Mouse (Mus musculus): Measurements from ENCODE around the gene Cnot1. TPM values are rescaled to one million over a fixed set of nuclear protein-coding genes. Genes with fewer than 3 reads are reported as not detected.

Gene Cnot1
- polyA plus RNA-seq, 1 experiment from 2014 or later, result 65.9 TPM

- 81% methylated on average over 5 of the region's 5 CpGs for WGBS
- Histone ChIP-seq H3K9me3 (ENCODE audit: control insufficient read depth, low read length) (no peaks in the 10 kb centered on the region), H3K9ac (ENCODE audit: low read length) (no peak overlapping the region), H3K27ac (ENCODE audit: low read length) (no peak overlapping the region), H3K27me3 (ENCODE audit: control insufficient read depth, insufficient read depth, low read depth, low read length) (no peaks in the 10 kb centered on the region), H3K4me3 (ENCODE audit: low read length) (no peak overlapping the region), H3K36me3 (ENCODE audit: control insufficient read depth, insufficient read depth, low read length) (no peaks in the 10 kb centered on the region), H3K4me2 (ENCODE audit: low read depth, low read length) (no peak overlapping the region), H3K4me1 (replicated peaks; ENCODE audit: control insufficient read depth, insufficient read depth, low read length) (no peaks in the 10 kb centered on the region)
- ATAC-seq (ENCODE audit: low read depth), result no peak
Measured at GRCm38 (mm10) chr8:95822096-95822495, 14.8 kb upstream of the Cnot1 start.

GRCm38 (mm10) chr8:95821266-95821665, 14.0 kb upstream of the Cnot1 start:
- ATAC-seq (ENCODE audit: low read depth), result no peak
- no peaks in the 10 kb centered on the region for H3K27me3 ChIP-seq (ENCODE audit: control insufficient read depth, insufficient read depth, low read depth, low read length)
- no peaks in the 10 kb centered on the region for H3K9me3 ChIP-seq (ENCODE audit: control insufficient read depth, low read length)
- no peaks in the 10 kb centered on the region for H3K36me3 ChIP-seq (ENCODE audit: control insufficient read depth, insufficient read depth, low read length)
- H3K27ac ChIP-seq (ENCODE audit: low read length), result no peak overlapping the region
- no peak overlapping the region for H3K4me3 ChIP-seq (ENCODE audit: low read length)
- no peak overlapping the region for H3K9ac ChIP-seq (ENCODE audit: low read length)
- no peaks in the 10 kb centered on the region for H3K4me1 ChIP-seq (replicated peaks; ENCODE audit: control insufficient read depth, insufficient read depth, low read length)
- H3K4me2 ChIP-seq (ENCODE audit: low read depth, low read length), result no peak overlapping the region
- 54% methylated on average over 6 of the region's 6 CpGs for WGBS

GRCm38 (mm10) chr8:95818211-95818610, 10.9 kb upstream of the Cnot1 start:
- ATAC-seq (ENCODE audit: low read depth), result no peak
- Histone ChIP-seq H3K4me2 (ENCODE audit: low read depth, low read length) (no peak overlapping the region), H3K9ac (ENCODE audit: low read length) (no peak overlapping the region), H3K4me1 (replicated peaks; ENCODE audit: control insufficient read depth, insufficient read depth, low read length) (no peaks in the 10 kb centered on the region), H3K9me3 (ENCODE audit: control insufficient read depth, low read length) (no peaks in the 10 kb centered on the region), H3K27ac (ENCODE audit: low read length) (no peak overlapping the region), H3K36me3 (ENCODE audit: control insufficient read depth, insufficient read depth, low read length) (no peaks in the 10 kb centered on the region), H3K27me3 (ENCODE audit: control insufficient read depth, insufficient read depth, low read depth, low read length) (no peaks in the 10 kb centered on the region), H3K4me3 (ENCODE audit: low read length) (no peak overlapping the region)
- 36% methylated on average over 1 of the region's 1 CpGs for WGBS

- 57% methylated on average over 3 of the region's 3 CpGs for WGBS
- Histone ChIP-seq H3K4me2 (ENCODE audit: low read depth, low read length) (no peak overlapping the region), H3K27me3 (ENCODE audit: control insufficient read depth, insufficient read depth, low read depth, low read length) (no peaks in the 10 kb centered on the region), H3K4me3 (ENCODE audit: low read length) (no peak overlapping the region), H3K9ac (ENCODE audit: low read length) (no peak overlapping the region), H3K4me1 (replicated peaks; ENCODE audit: control insufficient read depth, insufficient read depth, low read length) (no peaks in the 10 kb centered on the region), H3K27ac (ENCODE audit: low read length) (no peak overlapping the region), H3K9me3 (ENCODE audit: control insufficient read depth, low read length) (no peaks in the 10 kb centered on the region), H3K36me3 (ENCODE audit: control insufficient read depth, insufficient read depth, low read length) (no peaks in the 10 kb centered on the region)
- no peak for ATAC-seq (ENCODE audit: low read depth)
Measured at GRCm38 (mm10) chr8:95817597-95817996, 10.3 kb upstream of the Cnot1 start.

GRCm38 (mm10) chr8:95816044-95816708, 8.9 kb upstream of the Cnot1 start:
- no peaks in the 10 kb centered on the region for H3K27me3 ChIP-seq (ENCODE audit: control insufficient read depth, insufficient read depth, low read depth, low read length)
- no peaks in the 10 kb centered on the region for H3K36me3 ChIP-seq (ENCODE audit: control insufficient read depth, insufficient read depth, low read length)
- no peaks in the 10 kb centered on the region for H3K9me3 ChIP-seq (ENCODE audit: control insufficient read depth, low read length)
- H3K9ac ChIP-seq (ENCODE audit: low read length), result no peak overlapping the region
- 32% methylated on average over 6 of the region's 6 CpGs for WGBS
- H3K4me3 ChIP-seq (ENCODE audit: low read length), result no peak overlapping the region
- 0 out of 2 replicates have a peak, but pooled peaks have one; percentile 28 for ATAC-seq (ENCODE audit: low read depth)
- H3K4me2 ChIP-seq (ENCODE audit: low read depth, low read length), result no peak overlapping the region
- H3K4me1 ChIP-seq (replicated peaks; ENCODE audit: control insufficient read depth, insufficient read depth, low read length), result no peaks in the 10 kb centered on the region; the same call in 1 of the 2 replicates
- H3K27ac ChIP-seq (ENCODE audit: low read length), result no peak overlapping the region

- Histone ChIP-seq H3K4me2 (ENCODE audit: low read depth, low read length) (no peak overlapping the region), H3K36me3 (ENCODE audit: control insufficient read depth, insufficient read depth, low read length) (no peaks in the 10 kb centered on the region)
Measured at GRCm38 (mm10) chr8:95810184-95810591, 2.9 kb upstream of the Cnot1 start.

GRCm38 (mm10) chr8:95809116-95809515, 1.9 kb upstream of the Cnot1 start:
- peaks cover 22% of the 10 kb centered on the region for H3K4me1 ChIP-seq (replicated peaks; ENCODE audit: control insufficient read depth, insufficient read depth, low read length)
- H3K36me3 ChIP-seq (ENCODE audit: control insufficient read depth, insufficient read depth, low read length), result no peaks in the 10 kb centered on the region
- H3K9ac ChIP-seq (ENCODE audit: low read length), result no peak overlapping the region
- H3K27ac ChIP-seq (ENCODE audit: low read length), result no peak overlapping the region
- 59% methylated on average over 5 of the region's 5 CpGs for WGBS
- ATAC-seq (ENCODE audit: low read depth), result no peak
- H3K9me3 ChIP-seq (ENCODE audit: control insufficient read depth, low read length), result no peaks in the 10 kb centered on the region
- no peaks in the 10 kb centered on the region for H3K27me3 ChIP-seq (ENCODE audit: control insufficient read depth, insufficient read depth, low read depth, low read length)
- no peak overlapping the region for H3K4me3 ChIP-seq (ENCODE audit: low read length)
- no peak overlapping the region for H3K4me2 ChIP-seq (ENCODE audit: low read depth, low read length)

More at GRCm38 (mm10) chr8:95810184-95810591, 2.9 kb upstream of the Cnot1 start:
- H3K4me3 ChIP-seq (ENCODE audit: low read length), result no peak overlapping the region
- peak; percentile 15 for ATAC-seq (ENCODE audit: low read depth)
- peak overlapping the region; percentile 76 for H3K27ac ChIP-seq (ENCODE audit: low read length)
- WGBS, result 30% methylated on average over 3 of the region's 3 CpGs
- no peaks in the 10 kb centered on the region for H3K9me3 ChIP-seq (ENCODE audit: control insufficient read depth, low read length)
- H3K9ac ChIP-seq (ENCODE audit: low read length), result no peak overlapping the region
- H3K4me1 ChIP-seq (replicated peaks; ENCODE audit: control insufficient read depth, insufficient read depth, low read length), result peaks cover 14% of the 10 kb centered on the region
- no peaks in the 10 kb centered on the region for H3K27me3 ChIP-seq (ENCODE audit: control insufficient read depth, insufficient read depth, low read depth, low read length)

GRCm38 (mm10) chr8:95808631-95809030, 1.4 kb upstream of the Cnot1 start:
- Histone ChIP-seq H3K27ac (ENCODE audit: low read length) (no peak overlapping the region), H3K4me2 (ENCODE audit: low read depth, low read length) (no peak overlapping the region), H3K9ac (ENCODE audit: low read length) (no peak overlapping the region), H3K4me1 (replicated peaks; ENCODE audit: control insufficient read depth, insufficient read depth, low read length) (peaks cover 22% of the 10 kb centered on the region), H3K27me3 (ENCODE audit: control insufficient read depth, insufficient read depth, low read depth, low read length) (no peaks in the 10 kb centered on the region), H3K4me3 (ENCODE audit: low read length) (no peak overlapping the region), H3K36me3 (ENCODE audit: control insufficient read depth, insufficient read depth, low read length) (no peaks in the 10 kb centered on the region), H3K9me3 (ENCODE audit: control insufficient read depth, low read length) (no peaks in the 10 kb centered on the region)
- no peak for ATAC-seq (ENCODE audit: low read depth)
- 80% methylated on average over 4 of the region's 4 CpGs for WGBS

GRCm38 (mm10) chr8:95807861-95808260, 597 bp upstream of the Cnot1 start:
- peak overlapping the region; percentile 62 for H3K9ac ChIP-seq (ENCODE audit: low read length)
- H3K9me3 ChIP-seq (ENCODE audit: control insufficient read depth, low read length), result no peaks in the 10 kb centered on the region
- H3K4me1 ChIP-seq (replicated peaks; ENCODE audit: control insufficient read depth, insufficient read depth, low read length), result peaks cover 22% of the 10 kb centered on the region
- H3K36me3 ChIP-seq (ENCODE audit: control insufficient read depth, insufficient read depth, low read length), result no peaks in the 10 kb centered on the region
- peak overlapping the region; percentile 96 for H3K27ac ChIP-seq (ENCODE audit: low read length)
- peak; percentile 93 for ATAC-seq (ENCODE audit: low read depth)
- peak overlapping the region; percentile 69 for H3K4me2 ChIP-seq (ENCODE audit: low read depth, low read length)
- no peaks in the 10 kb centered on the region for H3K27me3 ChIP-seq (ENCODE audit: control insufficient read depth, insufficient read depth, low read depth, low read length)
- WGBS, result 0% methylated on average over 20 of the region's 20 CpGs
- H3K4me3 ChIP-seq (ENCODE audit: low read length), result peak overlapping the region; percentile 94

Measured in lung, embryonic 16.5 days (tissue).